Mouse (Mus musculus): ENCODE measurements around the gene Tmem89. TPM values are rescaled to one million over a fixed set of nuclear protein-coding genes. Genes with fewer than 3 reads are reported as not detected.

The Tmem89 gene
- not detected for total RNA-seq (2023)

GRCm38 (mm10) chr9:108914491-108914890, at the start of gene Tmem89:
Gene Tmem89, plus strand, starts transcription at chr9:108914619.

GRCm38 (mm10) chr9:108936418-108937364, 22.3 kb downstream of the Tmem89 start, which contains the start of gene Uqcrc1:
Gene Uqcrc1, plus strand, starts transcription at chr9:108936633.

GRCm38 (mm10) chr9:108953081-108953636, 38.7 kb downstream of the Tmem89 start, which contains the start of gene Col7a1:
Gene Col7a1, plus strand, starts transcription at chr9:108953586.

Other genes starting within 250 kb of the Tmem89 start
- gene Prkar2a, start 225.3 kb upstream of the Tmem89 start, total RNA-seq (2023) = 10.3 TPM
- gene Ip6k2, start 130.8 kb upstream of the Tmem89 start, total RNA-seq (2023) = 100 TPM
- gene Nckipsd, start 106.3 kb upstream of the Tmem89 start, total RNA-seq (2023) = 9.4 TPM
- not detected for gene Celsr3, start 88.3 kb upstream of the Tmem89 start, total RNA-seq (2023)
- 27.2 TPM for gene Slc26a6, start 61.3 kb upstream of the Tmem89 start, total RNA-seq (2023)
- 170 TPM for gene Uqcrc1, start 22.0 kb downstream of the Tmem89 start, total RNA-seq (2023)
- gene Col7a1, start 39.0 kb downstream of the Tmem89 start, total RNA-seq (2023) = 3.3 TPM
- not detected for gene Ucn2, start 71.4 kb downstream of the Tmem89 start, total RNA-seq (2023)
- gene Pfkfb4, start 77.2 kb downstream of the Tmem89 start, total RNA-seq (2023) = 9.5 TPM
- 2,690 TPM for gene Shisa5, start 123.9 kb downstream of the Tmem89 start, total RNA-seq (2023)
- 27.6 TPM for gene Trex1, start 145.1 kb downstream of the Tmem89 start, total RNA-seq (2023)
- gene Atrip, start 159.5 kb downstream of the Tmem89 start, total RNA-seq (2023) = 24.3 TPM
- gene Ccdc51, start 167.9 kb downstream of the Tmem89 start, total RNA-seq (2023) = 7.6 TPM
- 310 TPM for gene Tma7, start 168.0 kb downstream of the Tmem89 start, total RNA-seq (2023)
- gene Plxnb1, start 180.8 kb downstream of the Tmem89 start, total RNA-seq (2023) = 1.9 TPM
- gene Fbxw21, start 247.4 kb downstream of the Tmem89 start, total RNA-seq (2023) = not detected

Measured in CD8-positive naive resting alpha-beta T cell, adult 57 days (primary cell).